In the genomic region with DNA sequence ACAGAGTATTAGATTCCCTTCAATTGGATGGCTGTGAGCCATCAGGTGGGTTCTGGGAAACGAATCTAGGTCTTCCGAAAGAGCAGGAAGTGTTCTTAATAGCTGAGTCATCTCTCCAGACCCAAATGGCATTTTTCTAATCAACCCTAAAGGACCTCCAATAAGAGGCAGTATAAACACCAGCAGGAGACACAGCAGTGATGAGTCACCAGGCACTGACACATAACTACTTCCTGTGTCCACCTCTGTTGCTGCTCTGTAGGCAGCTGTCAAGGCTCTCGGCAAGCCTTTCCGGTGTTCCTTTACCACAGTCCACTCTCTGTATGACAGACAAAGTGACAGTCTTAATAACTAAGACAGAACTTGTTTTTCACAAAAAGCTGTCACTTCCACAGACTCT, we compare ENCODE assay signal across 9 mouse cellular contexts.
A peak's percentile ranks its signal among the peaks of the same experiment; 100 is the strongest.
DNase-seq lines count a peak whose midpoint lies in the region; ATAC-seq and TF ChIP-seq lines count a peak whose summit lies in the region.
"Had no signal": no experiment of that assay in that cellular context is flagged by ENCODE, and none has a peak within 500 bp of the region (broad histone marks: within the 10 kb centered on the region; RNA-seq: fewer than 3 reads in every experiment).

No protein-coding gene starts in this region.

- no peaks in the 10 kb centered on the region for H3K9me3 ChIP-seq in kidney, postnatal 0 days (replicated peaks; ENCODE audit: low read length)
- no peaks in the 10 kb centered on the region for H3K9me3 ChIP-seq in CH12.LX (replicated peaks; ENCODE audit: low read length)

- H3K4me1 ChIP-seq in kidney, postnatal 0 days (replicated peaks; ENCODE audit: insufficient read depth, low read length): no peaks in the 10 kb centered on the region
- peaks cover 9 to 12% of the 10 kb centered on the region in 2 experiments; a peak in 3 of 4 replicates for H3K4me1 ChIP-seq in CH12.LX (ENCODE audit: control insufficient read depth in 1 of 2, insufficient read depth in 2 of 2)
- H3K4me1 ChIP-seq in bone marrow macrophage, adult 2 months (ENCODE audit: control insufficient read depth, insufficient read depth, low read length): peaks cover 11% of the 10 kb centered on the region

- no peak overlapping the region for H3K27ac ChIP-seq in kidney, postnatal 0 days
- H3K27ac ChIP-seq in CH12.LX (ENCODE audit: insufficient read depth, low read depth) (no peak overlapping the region; the same call in 1 of the 2 replicates), macrophage (peak overlapping the region; percentile 36)
- peak overlapping the region; percentile 24 for H3K27ac ChIP-seq in bone marrow macrophage, adult 2 months (ENCODE audit: insufficient read depth, low read depth, low read length)

- H3K36me3 ChIP-seq in kidney, postnatal 0 days (ENCODE audit: insufficient read depth, low read length): peaks cover 2% of the 10 kb centered on the region; the same call in 1 of the 2 replicates
- H3K36me3 ChIP-seq in CH12.LX (replicated peaks in 1 of 2; ENCODE audit: control insufficient read depth in 1 of 2, insufficient read depth in 1 of 2, low read length in 1 of 2) (peaks cover 0 to 41% of the 10 kb centered on the region in 2 experiments), macrophage (ENCODE audit: inconsistent target) (no peaks in the 10 kb centered on the region)

- H3K27me3 ChIP-seq in kidney, postnatal 0 days (ENCODE audit: insufficient read depth, low read length): no peaks in the 10 kb centered on the region
- H3K27me3 ChIP-seq in CH12.LX (replicated peaks): no peaks in the 10 kb centered on the region

- no peak overlapping the region for H3K9ac ChIP-seq in kidney, postnatal 0 days (ENCODE audit: low read depth, low read length)
- no peak overlapping the region for H3K9ac ChIP-seq in CH12.LX (ENCODE audit: insufficient read depth, low read depth)

- TF ChIP-seq POLR2A in CH12.LX (IDR thresholded peaks at IDR 0.05; ENCODE audit: low read depth, low read length): no peak
- no peak for TF ChIP-seq POLR2A in bone marrow macrophage, adult 2 months (IDR thresholded peaks at IDR 0.05; ENCODE audit: borderline replicate concordance, low read depth, low read length)

- no peak; the same call in 1 of the 2 replicates for TF ChIP-seq RAD21 in CH12.LX (IDR thresholded peaks at IDR 0.05; ENCODE audit: low read depth, low read length)

- H3K79me2 ChIP-seq in CH12.LX (replicated peaks; ENCODE audit: control insufficient read depth, extremely low read depth, insufficient read depth, poor library complexity, severe bottlenecking): 0 out of 2 replicates have a peak, but pooled peaks cover 1% of the 10 kb centered on the region
- H3K79me2 ChIP-seq in macrophage (ENCODE audit: inconsistent target): no peaks in the 10 kb centered on the region

- peak; percentile 8 for DNase-seq in kidney, postnatal 0 days (ENCODE audit: low spot score)
- no peak for DNase-seq in kidney, adult 18-20 months
- peak; percentile 45 for DNase-seq in CH12.LX (ENCODE audit: extremely low read depth)
- DNase-seq in thymus, postnatal 4 days: no peak
- DNase-seq in cerebellum, adult 8-10 months: no peak
- DNase-seq in gastrocnemius, postnatal 10 days: no peak
- DNase-seq: thymus, postnatal 14 days had no signal

- ATAC-seq in kidney, postnatal 0 days (replicated peaks; ENCODE audit: low FRiP score, low read depth): no peak

- TF ChIP-seq EP300 in CH12.LX (IDR thresholded peaks at IDR 0.05; ENCODE audit: low read length): peak; percentile 73

- no peak for TF ChIP-seq CTCF in kidney, postnatal 0 days (IDR thresholded peaks at IDR 0.05; ENCODE audit: low read depth)
- TF ChIP-seq CTCF in CH12.LX (conservative IDR thresholded peaks at IDR 0.05 in 1 of 2, IDR thresholded peaks at IDR 0.05 in 1 of 2; ENCODE audit: low read depth in 2 of 2, low read length in 2 of 2): no peak
- TF ChIP-seq CTCF in bone marrow macrophage, adult 2 months (IDR thresholded peaks at IDR 0.05; ENCODE audit: low read depth, low read length): no peak

- H3K4me3 ChIP-seq in kidney, postnatal 0 days (replicated peaks; ENCODE audit: low read depth, low read length): no peak overlapping the region
- H3K4me3 ChIP-seq in CH12.LX (replicated peaks in 1 of 3; ENCODE audit: low read depth in 2 of 3, low read length in 2 of 3, poor library complexity in 1 of 3) (no peak overlapping the region), macrophage (ENCODE audit: inconsistent target) (no peak overlapping the region)
- no peak overlapping the region for H3K4me3 ChIP-seq in bone marrow macrophage, adult 2 months (ENCODE audit: insufficient read depth, low read length)

- 72% methylated on average over 4 of the region's 4 CpGs for WGBS in kidney, postnatal 0 days
- 8% methylated on average over 4 of the region's 4 CpGs for WGBS in macrophage (ENCODE audit: missing documents)

- H3K4me2 ChIP-seq in kidney, postnatal 0 days (ENCODE audit: low read length): no peak overlapping the region
- H3K4me2 ChIP-seq in CH12.LX (ENCODE audit: insufficient read depth, low read depth, poor library complexity, severe bottlenecking): no peak overlapping the region

- dilution Hi-C loops in CH12.LX (cut with MboI; ENCODE audit: extremely low pct_ligation_motif_present, extremely low pct_unique_long_range_greater_than_20kb, low sequenced_read_pairs): no loop called here

- in situ Hi-C loops in CH12.LX (cut with MboI; ENCODE audit: low pct_ligation_motif_present, low pct_unique_long_range_greater_than_20kb, low sequenced_read_pairs): no loop called here

TF ChIP-seq in CH12.LX, 34 proteins besides CTCF, POLR2A, EP300 and RAD21:
- peak; percentile 69 for TF ChIP-seq ETS1 (conservative IDR thresholded peaks at IDR 0.05; ENCODE audit: low read depth, low read length)
- no peak for TF ChIP-seq UBTF (IDR thresholded peaks at IDR 0.05; ENCODE audit: low read depth, low read length)
- peak; percentile 47; the same call in 1 of the 2 replicates for TF ChIP-seq MEF2A (IDR thresholded peaks at IDR 0.05; ENCODE audit: borderline replicate concordance, low read depth, low read length)
- TF ChIP-seq ELF1 (IDR thresholded peaks at IDR 0.05; ENCODE audit: low read depth, low read length): peak; percentile 68
- TF ChIP-seq BHLHE40 (IDR thresholded peaks at IDR 0.05; ENCODE audit: low read depth, low read length): 0 out of 2 replicates have a peak, but pooled peaks have one; percentile 51
- TF ChIP-seq MAFK (IDR thresholded peaks at IDR 0.05; ENCODE audit: insufficient replicate concordance, low read length): peak; percentile 56; the same call in 1 of the 2 replicates
- no peak for TF ChIP-seq NELFE (IDR thresholded peaks at IDR 0.05; ENCODE audit: low read depth, low read length)
- peak; percentile 52 for TF ChIP-seq TCF12 (IDR thresholded peaks at IDR 0.05; ENCODE audit: low read depth, low read length)
- no peak for TF ChIP-seq SMC3 (IDR thresholded peaks at IDR 0.05; ENCODE audit: low read depth, low read length)
- no peak for TF ChIP-seq MAZ (IDR thresholded peaks at IDR 0.05; ENCODE audit: low read depth, low read length)
- TF ChIP-seq MAX (IDR thresholded peaks at IDR 0.05; ENCODE audit: low read length): no peak
- 0 out of 2 replicates have a peak, but pooled peaks have one; percentile 13 for TF ChIP-seq CHD2 (IDR thresholded peaks at IDR 0.05; ENCODE audit: low read length)
- peak; percentile 80 for TF ChIP-seq JUN (IDR thresholded peaks at IDR 0.05; ENCODE audit: insufficient read depth, low read depth, low read length)
- TF ChIP-seq ZMIZ1 (IDR thresholded peaks at IDR 0.05; ENCODE audit: low read depth, low read length): no peak
- TF ChIP-seq JUND (conservative IDR thresholded peaks at IDR 0.05; ENCODE audit: low read depth, low read length): peak; percentile 79
- TF ChIP-seq MYC (IDR thresholded peaks at IDR 0.05; ENCODE audit: low read depth, low read length): no peak
- no peak for TF ChIP-seq USF2 (conservative IDR thresholded peaks at IDR 0.05; ENCODE audit: low read depth, low read length)
- TF ChIP-seq KAT2A (IDR thresholded peaks at IDR 0.05; ENCODE audit: insufficient replicate concordance, low read length): no peak
- TF ChIP-seq GABPA (IDR thresholded peaks at IDR 0.05; ENCODE audit: insufficient replicate concordance, low read depth, low read length): no peak
- no peak for TF ChIP-seq CHD1 (IDR thresholded peaks at IDR 0.05; ENCODE audit: low read depth, low read length)
- TF ChIP-seq ZNF384 (IDR thresholded peaks at IDR 0.05; ENCODE audit: low read depth, low read length): no peak
- no peak for TF ChIP-seq TBP (conservative IDR thresholded peaks at IDR 0.05; ENCODE audit: low read depth, low read length)
- peak; percentile 75 for TF ChIP-seq IRF4 (IDR thresholded peaks at IDR 0.05; ENCODE audit: low read depth, low read length)
- no peak for TF ChIP-seq POLR2AphosphoS2 (IDR thresholded peaks at IDR 0.05; ENCODE audit: low read depth, low read length)
- TF ChIP-seq USF1 (IDR thresholded peaks at IDR 0.05; ENCODE audit: low read depth, low read length): no peak
- no peak; the same call in 1 of the 2 replicates for TF ChIP-seq HCFC1 (IDR thresholded peaks at IDR 0.05; ENCODE audit: low read depth, low read length)
- no peak for TF ChIP-seq MXI1 (IDR thresholded peaks at IDR 0.05; ENCODE audit: low read depth, low read length)
- no peak for TF ChIP-seq RCOR1 (conservative IDR thresholded peaks at IDR 0.05; ENCODE audit: low read depth, low read length)
- no peak for TF ChIP-seq E2F4 (IDR thresholded peaks at IDR 0.05; ENCODE audit: insufficient replicate concordance, low read depth, low read length)
- TF ChIP-seq PAX5 (IDR thresholded peaks at IDR 0.05; ENCODE audit: low read length): no peak
- TF ChIP-seq NRF1 (IDR thresholded peaks at IDR 0.05; ENCODE audit: low read depth, low read length): no peak
- TF ChIP-seq SIN3A (IDR thresholded peaks at IDR 0.05; ENCODE audit: low read length): 0 out of 2 replicates have a peak, but pooled peaks have one; percentile 45
- no peak for TF ChIP-seq ZKSCAN1 (IDR thresholded peaks at IDR 0.05; ENCODE audit: borderline replicate concordance, low read depth, low read length)
- no peak for TF ChIP-seq ZC3H11A (IDR thresholded peaks at IDR 0.05; ENCODE audit: low read depth, low read length)

Comparison
In these comparisons a context has a peak if more than half of its experiments do, and no peak if none do; other contexts are left out.
1. DNase-seq: peak in kidney, postnatal 0 days (single experiment) and CH12.LX (single experiment); none in kidney, adult 18-20 months (single experiment), thymus, postnatal 4 days (single experiment), cerebellum, adult 8-10 months (single experiment) and gastrocnemius, postnatal 10 days (single experiment).
2. H3K27ac ChIP-seq: peak in bone marrow macrophage, adult 2 months (single experiment) and macrophage (single experiment); none in kidney, postnatal 0 days (single experiment) and CH12.LX (single experiment).